Mouse (Mus musculus): ENCODE measurements around the gene Maz. TPM values are rescaled to one million over a fixed set of nuclear protein-coding genes. Genes with fewer than 3 reads are reported as not detected.
A peak's percentile ranks its signal among the peaks of the same experiment; 100 is the strongest.

Maz gene
- polyA plus RNA-seq, 1 experiment from 2014 or later, result 57.9 TPM

DNA sequence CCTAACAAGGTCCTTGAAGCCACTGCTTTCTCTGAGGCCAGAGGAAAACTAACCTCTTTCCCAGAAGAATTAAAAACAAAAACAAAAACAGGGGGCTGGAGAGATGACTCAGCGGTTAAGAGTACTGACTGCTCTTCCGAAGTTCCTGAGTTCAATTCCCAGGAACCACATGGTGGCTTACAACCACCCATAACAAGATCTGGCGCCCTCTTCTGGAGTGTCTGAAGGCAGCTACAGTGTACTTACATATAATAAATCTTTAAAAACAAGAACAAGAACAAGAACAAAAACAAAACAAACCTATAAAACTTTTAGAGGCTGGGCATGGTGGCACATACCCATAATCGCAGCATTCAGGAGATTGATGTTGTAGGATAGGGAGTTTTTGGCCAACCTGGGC lies 30.4 kb downstream of the Maz start:
- H3K27ac ChIP-seq (ENCODE audit: low read length), result no peak overlapping the region
- H3K4me1 ChIP-seq (replicated peaks; ENCODE audit: control insufficient read depth, insufficient read depth, low read length), result no peaks in the 10 kb centered on the region
- no peaks in the 10 kb centered on the region for H3K36me3 ChIP-seq (ENCODE audit: control insufficient read depth, insufficient read depth)
- WGBS, result 88% methylated on average over 4 of the region's 4 CpGs
- no peak overlapping the region for H3K4me2 ChIP-seq (ENCODE audit: low read length)
- ATAC-seq, result no peak
- no peak overlapping the region for H3K9ac ChIP-seq (replicated peaks; ENCODE audit: low read depth, low read length)
- no peak overlapping the region for H3K4me3 ChIP-seq (replicated peaks; ENCODE audit: low read length)
- H3K27me3 ChIP-seq (replicated peaks; ENCODE audit: control insufficient read depth, insufficient read depth, low read length), result no peaks in the 10 kb centered on the region
- H3K9me3 ChIP-seq (ENCODE audit: control insufficient read depth, low read length), result no peaks in the 10 kb centered on the region

DNA sequence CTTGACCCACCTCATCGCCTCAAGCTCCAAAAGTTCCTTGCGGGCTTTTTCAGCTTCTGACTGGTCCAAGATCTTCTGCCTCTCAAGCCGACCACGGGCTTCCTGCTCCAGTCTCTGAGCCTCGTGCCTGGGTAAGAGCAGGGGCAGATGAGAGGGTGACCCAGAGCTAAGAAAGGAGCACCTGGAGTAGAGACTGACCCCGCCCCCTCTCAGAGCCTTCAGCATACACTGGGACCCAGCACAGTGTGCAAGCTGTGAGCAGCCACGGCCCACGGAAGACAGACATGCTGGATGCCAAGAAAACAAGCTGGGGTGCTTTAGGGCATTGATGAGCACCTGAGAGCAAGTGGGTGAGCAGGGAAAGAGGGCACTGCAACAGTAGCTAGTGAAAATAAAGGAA lies 38.0 kb downstream of the Maz start:
- Histone ChIP-seq H3K27me3 (replicated peaks; ENCODE audit: control insufficient read depth, insufficient read depth, low read length) (no peaks in the 10 kb centered on the region), H3K27ac (ENCODE audit: low read length) (no peak overlapping the region), H3K9me3 (ENCODE audit: control insufficient read depth, low read length) (no peaks in the 10 kb centered on the region), H3K36me3 (ENCODE audit: control insufficient read depth, insufficient read depth) (no peaks in the 10 kb centered on the region), H3K4me3 (replicated peaks; ENCODE audit: low read length) (no peak overlapping the region), H3K9ac (replicated peaks; ENCODE audit: low read depth, low read length) (no peak overlapping the region), H3K4me2 (ENCODE audit: low read length) (no peak overlapping the region), H3K4me1 (replicated peaks; ENCODE audit: control insufficient read depth, insufficient read depth, low read length) (no peaks in the 10 kb centered on the region)
- 68% methylated on average over 8 of the region's 8 CpGs for WGBS
- no peak for ATAC-seq

DNA sequence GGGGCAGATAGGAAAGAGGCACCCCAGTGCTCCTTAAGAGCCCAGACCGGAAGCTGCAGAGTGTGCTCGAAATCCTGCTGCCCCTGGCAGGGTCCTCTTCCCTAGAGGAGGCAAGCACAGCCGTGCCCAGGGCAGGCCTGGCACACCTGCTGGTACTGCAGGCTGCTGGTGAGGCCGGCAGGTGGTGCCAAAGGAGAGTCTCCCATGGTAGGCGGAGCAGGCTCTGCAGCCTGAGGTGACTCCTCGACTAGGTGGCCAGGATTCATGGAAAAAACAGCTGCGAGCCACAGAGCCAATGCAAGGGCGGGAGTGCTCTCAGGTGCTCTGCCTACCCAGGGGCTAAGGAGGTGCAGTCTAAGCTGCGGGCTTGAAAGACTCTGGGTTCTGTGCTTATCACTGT lies 40.5 kb downstream of the Maz start:
- no peak overlapping the region for H3K27ac ChIP-seq (ENCODE audit: low read length)
- H3K9ac ChIP-seq (replicated peaks; ENCODE audit: low read depth, low read length), result no peak overlapping the region
- H3K4me2 ChIP-seq (ENCODE audit: low read length), result no peak overlapping the region
- no peaks in the 10 kb centered on the region for H3K27me3 ChIP-seq (replicated peaks; ENCODE audit: control insufficient read depth, insufficient read depth, low read length)
- ATAC-seq, result no peak
- 36% methylated on average over 9 of the region's 9 CpGs for WGBS
- no peak overlapping the region for H3K4me3 ChIP-seq (replicated peaks; ENCODE audit: low read length)
- no peaks in the 10 kb centered on the region for H3K36me3 ChIP-seq (ENCODE audit: control insufficient read depth, insufficient read depth)
- no peaks in the 10 kb centered on the region for H3K9me3 ChIP-seq (ENCODE audit: control insufficient read depth, low read length)
- H3K4me1 ChIP-seq (replicated peaks; ENCODE audit: control insufficient read depth, insufficient read depth, low read length), result no peaks in the 10 kb centered on the region

GRCm38 (mm10) chr7:126984667-126985444 lies 42.0 kb downstream of the Maz start:
- no peak overlapping the region for H3K9ac ChIP-seq (replicated peaks; ENCODE audit: low read depth, low read length)
- H3K9me3 ChIP-seq (ENCODE audit: control insufficient read depth, low read length), result no peaks in the 10 kb centered on the region
- WGBS, result 64% methylated on average over 10 of the region's 10 CpGs
- no peaks in the 10 kb centered on the region; the same call in 1 of the 2 replicates for H3K36me3 ChIP-seq (ENCODE audit: control insufficient read depth, insufficient read depth)
- no peak overlapping the region for H3K27ac ChIP-seq (ENCODE audit: low read length)
- no peak overlapping the region for H3K4me3 ChIP-seq (replicated peaks; ENCODE audit: low read length)
- no peaks in the 10 kb centered on the region for H3K4me1 ChIP-seq (replicated peaks; ENCODE audit: control insufficient read depth, insufficient read depth, low read length)
- ATAC-seq, result no peak
- no peak overlapping the region for H3K4me2 ChIP-seq (ENCODE audit: low read length)
- H3K27me3 ChIP-seq (replicated peaks; ENCODE audit: control insufficient read depth, insufficient read depth, low read length), result no peaks in the 10 kb centered on the region

- WGBS, result 79% methylated on average over 7 of the region's 7 CpGs
- H3K27me3 ChIP-seq (replicated peaks; ENCODE audit: control insufficient read depth, insufficient read depth, low read length), result no peaks in the 10 kb centered on the region
- H3K9ac ChIP-seq (replicated peaks; ENCODE audit: low read depth, low read length), result no peak overlapping the region
- no peak for ATAC-seq
- no peak overlapping the region for H3K27ac ChIP-seq (ENCODE audit: low read length)
- no peaks in the 10 kb centered on the region for H3K4me1 ChIP-seq (replicated peaks; ENCODE audit: control insufficient read depth, insufficient read depth, low read length)
- H3K9me3 ChIP-seq (ENCODE audit: control insufficient read depth, low read length), result no peaks in the 10 kb centered on the region
- H3K36me3 ChIP-seq (ENCODE audit: control insufficient read depth, insufficient read depth), result peaks cover 9% of the 10 kb centered on the region; the same call in 1 of the 2 replicates
- no peak overlapping the region for H3K4me3 ChIP-seq (replicated peaks; ENCODE audit: low read length)
- H3K4me2 ChIP-seq (ENCODE audit: low read length), result no peak overlapping the region
Observed at GRCm38 (mm10) chr7:126983113-126983512, 43.7 kb downstream of the Maz start.

DNA sequence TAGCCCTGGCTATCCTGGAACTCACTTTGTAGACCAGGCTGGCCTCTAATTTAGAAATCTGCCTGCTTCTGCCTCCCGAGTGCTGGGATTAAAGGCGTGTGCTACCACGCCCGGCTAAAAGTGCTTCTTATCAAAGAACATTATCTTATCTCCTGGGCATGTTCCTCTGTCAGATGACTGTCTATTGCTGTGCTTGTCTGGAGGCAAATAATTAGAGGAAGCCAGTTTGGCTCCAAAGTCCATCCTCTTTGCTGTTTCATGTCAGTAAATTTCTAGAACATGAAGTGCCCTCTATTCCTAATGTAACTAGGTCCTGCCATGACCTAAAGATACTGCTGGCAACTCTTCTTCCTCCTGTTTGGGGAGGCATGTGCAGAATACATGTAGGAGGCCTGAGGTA lies 44.8 kb downstream of the Maz start:
- no peak for ATAC-seq
- no peak overlapping the region for H3K27ac ChIP-seq (ENCODE audit: low read length)
- 97% methylated on average over 4 of the region's 4 CpGs for WGBS
- peaks cover 7% of the 10 kb centered on the region for H3K4me1 ChIP-seq (replicated peaks; ENCODE audit: control insufficient read depth, insufficient read depth, low read length)
- no peak overlapping the region for H3K9ac ChIP-seq (replicated peaks; ENCODE audit: low read depth, low read length)
- no peak overlapping the region for H3K4me2 ChIP-seq (ENCODE audit: low read length)
- H3K27me3 ChIP-seq (replicated peaks; ENCODE audit: control insufficient read depth, insufficient read depth, low read length), result no peaks in the 10 kb centered on the region
- H3K9me3 ChIP-seq (ENCODE audit: control insufficient read depth, low read length), result no peaks in the 10 kb centered on the region
- no peak overlapping the region for H3K4me3 ChIP-seq (replicated peaks; ENCODE audit: low read length)
- peaks cover 9% of the 10 kb centered on the region; the same call in 1 of the 2 replicates for H3K36me3 ChIP-seq (ENCODE audit: control insufficient read depth, insufficient read depth)

- Histone ChIP-seq H3K36me3 (ENCODE audit: control insufficient read depth, insufficient read depth) (peaks cover 9% of the 10 kb centered on the region; the same call in 1 of the 2 replicates), H3K4me3 (replicated peaks; ENCODE audit: low read length) (no peak overlapping the region), H3K4me1 (replicated peaks; ENCODE audit: control insufficient read depth, insufficient read depth, low read length) (peaks cover 10% of the 10 kb centered on the region), H3K27me3 (replicated peaks; ENCODE audit: control insufficient read depth, insufficient read depth, low read length) (no peaks in the 10 kb centered on the region), H3K4me2 (ENCODE audit: low read length) (no peak overlapping the region), H3K9ac (replicated peaks; ENCODE audit: low read depth, low read length) (no peak overlapping the region), H3K9me3 (ENCODE audit: control insufficient read depth, low read length) (no peaks in the 10 kb centered on the region), H3K27ac (ENCODE audit: low read length) (no peak overlapping the region)
- ATAC-seq, result no peak
- WGBS, result 80% methylated on average over 2 of the region's 2 CpGs
Observed at GRCm38 (mm10) chr7:126981601-126982000, 45.2 kb downstream of the Maz start.

- peaks cover 9% of the 10 kb centered on the region; the same call in 1 of the 2 replicates for H3K36me3 ChIP-seq (ENCODE audit: control insufficient read depth, insufficient read depth)
- H3K4me1 ChIP-seq (replicated peaks; ENCODE audit: control insufficient read depth, insufficient read depth, low read length), result peaks cover 15% of the 10 kb centered on the region
- H3K4me2 ChIP-seq (ENCODE audit: low read length), result no peak overlapping the region
- no peak overlapping the region for H3K27ac ChIP-seq (ENCODE audit: low read length)
- 90% methylated on average over 6 of the region's 6 CpGs for WGBS
- no peaks in the 10 kb centered on the region for H3K9me3 ChIP-seq (ENCODE audit: control insufficient read depth, low read length)
- no peak overlapping the region for H3K4me3 ChIP-seq (replicated peaks; ENCODE audit: low read length)
- no peak overlapping the region for H3K9ac ChIP-seq (replicated peaks; ENCODE audit: low read depth, low read length)
- no peak for ATAC-seq
- no peaks in the 10 kb centered on the region for H3K27me3 ChIP-seq (replicated peaks; ENCODE audit: control insufficient read depth, insufficient read depth, low read length)
Observed at GRCm38 (mm10) chr7:126978841-126979240, 48.0 kb downstream of the Maz start.

- Histone ChIP-seq H3K27me3 (replicated peaks; ENCODE audit: control insufficient read depth, insufficient read depth, low read length) (no peaks in the 10 kb centered on the region), H3K4me1 (replicated peaks; ENCODE audit: control insufficient read depth, insufficient read depth, low read length) (peaks cover 15% of the 10 kb centered on the region), H3K4me2 (ENCODE audit: low read length) (peak overlapping the region; percentile 92), H3K9me3 (ENCODE audit: control insufficient read depth, low read length) (no peaks in the 10 kb centered on the region), H3K4me3 (replicated peaks; ENCODE audit: low read length) (peak overlapping the region; percentile 78), H3K27ac (ENCODE audit: low read length) (no peak overlapping the region), H3K36me3 (ENCODE audit: control insufficient read depth, insufficient read depth) (peaks cover 12% of the 10 kb centered on the region), H3K9ac (replicated peaks; ENCODE audit: low read depth, low read length) (peak overlapping the region; percentile 95)
- WGBS, result 31% methylated on average over 14 of the region's 14 CpGs
- ATAC-seq, result no peak
Observed at GRCm38 (mm10) chr7:126976878-126977459, 49.9 kb downstream of the Maz start.
